Mouse (Mus musculus) layer of hippocampus, postnatal 36 days (tissue): ENCODE results near the gene Spsb4. TPM values are rescaled to one million over a fixed set of nuclear protein-coding genes. Genes with fewer than 3 reads are reported as not detected.

Experiments
- total RNA-seq, 2 experiments: library from RNA; stranded (reverse); gene quantifications; 2 replicates each; pipeline ENCODE4 v1.2.3; 2021

The Spsb4 gene
- total RNA-seq, 2 experiments from 2014 or later = 4.7 to 5.9 TPM

Other genes with a start within 250 kb of the Spsb4 start
- 10 to 100 TPM; 19.7 to 20.3 TPM for gene Pxylp1, start 126.2 kb downstream of the Spsb4 start, total RNA-seq
- 10 to 100 TPM; 69.6 to 76.5 TPM for gene Slc25a36, start 92.3 kb upstream of the Spsb4 start, total RNA-seq